Mouse (Mus musculus): ENCODE results near the gene Mfsd4a. TPM values are rescaled to one million over a fixed set of nuclear protein-coding genes. Genes with fewer than 3 reads are reported as not detected.

Gene Mfsd4a
- total RNA-seq, 1 experiment from 2014 or later: 0.79 TPM

GRCm38 (mm10) chr1:132078413-132078812, 10.6 kb upstream of the Mfsd4a start:
- no peak for ATAC-seq (replicated peaks in 1 of 2; ENCODE audit: insufficient read depth in 1 of 2, low FRiP score in 2 of 2, low TSS enrichment in 1 of 2, low read depth in 1 of 2, poor library complexity in 2 of 2, severe bottlenecking in 2 of 2)

- no peak for ATAC-seq (replicated peaks in 1 of 2; ENCODE audit: insufficient read depth in 1 of 2, low FRiP score in 2 of 2, low TSS enrichment in 1 of 2, low read depth in 1 of 2, poor library complexity in 2 of 2, severe bottlenecking in 2 of 2)
These were observed 7.7 kb upstream of the Mfsd4a start for GRCm38 (mm10) chr1:132075576-132075975.

- ATAC-seq (replicated peaks in 1 of 2; ENCODE audit: insufficient read depth in 1 of 2, low FRiP score in 2 of 2, low TSS enrichment in 1 of 2, low read depth in 1 of 2, poor library complexity in 2 of 2, severe bottlenecking in 2 of 2): no peak
These were observed 2.8 kb upstream of the Mfsd4a start for GRCm38 (mm10) chr1:132070659-132071058.

DNA sequence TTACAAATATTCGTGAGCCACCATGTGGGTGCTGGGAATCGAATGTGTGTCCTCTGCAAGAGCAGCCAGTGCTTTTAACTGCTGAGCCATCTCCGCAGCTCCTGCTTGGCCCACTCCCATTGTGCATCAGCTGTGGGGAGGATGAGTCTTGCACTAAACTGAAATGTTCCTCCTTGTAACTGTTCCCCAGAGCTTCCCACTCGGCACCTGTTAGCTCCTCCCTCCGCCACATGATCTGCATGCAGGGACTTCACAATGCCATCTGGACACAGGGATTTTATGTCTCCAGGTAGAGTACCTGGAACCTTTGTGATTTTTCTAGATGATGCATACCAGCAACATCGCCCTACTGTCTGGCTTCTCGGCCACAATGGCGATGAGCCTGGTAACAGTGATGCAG, 1.6 kb upstream of the Mfsd4a start:
- no peak for ATAC-seq (replicated peaks in 1 of 2; ENCODE audit: insufficient read depth in 1 of 2, low FRiP score in 2 of 2, low TSS enrichment in 1 of 2, low read depth in 1 of 2, poor library complexity in 2 of 2, severe bottlenecking in 2 of 2)

DNA sequence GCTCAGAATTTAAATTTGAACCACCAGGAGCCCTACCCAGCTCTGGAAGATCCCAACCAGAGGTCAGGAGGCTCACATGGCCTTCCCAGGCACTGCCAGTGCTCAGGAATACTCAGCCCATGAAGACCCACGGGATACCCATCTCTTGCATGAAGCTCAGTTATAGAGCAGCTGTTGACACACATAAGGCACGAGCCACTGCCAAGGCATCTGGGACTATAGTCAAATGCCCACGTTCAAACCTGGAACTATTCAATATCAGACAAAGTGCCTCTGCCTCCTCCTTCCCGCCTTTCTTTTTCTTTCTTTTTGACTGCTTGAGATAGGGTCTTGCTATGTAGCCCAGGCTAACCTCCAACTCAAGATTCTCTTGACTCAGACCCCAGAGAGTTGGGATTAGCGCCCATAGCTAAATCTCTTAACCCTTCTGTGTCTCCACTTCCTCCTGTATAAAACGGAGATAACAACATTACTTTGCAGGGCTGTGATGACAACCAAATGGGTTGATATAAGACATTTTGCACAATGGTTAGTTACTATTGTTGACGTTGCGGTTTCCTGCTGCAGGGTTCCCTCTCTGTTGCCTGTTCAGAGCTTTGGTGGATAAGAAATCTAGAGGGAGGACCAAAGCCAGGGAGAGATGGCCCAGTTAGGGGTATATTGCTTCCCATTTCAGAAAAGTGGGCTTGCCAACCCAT, 2.2 kb downstream of the Mfsd4a start:
- no peak for ATAC-seq (replicated peaks in 1 of 2; ENCODE audit: insufficient read depth in 1 of 2, low FRiP score in 2 of 2, low TSS enrichment in 1 of 2, low read depth in 1 of 2, poor library complexity in 2 of 2, severe bottlenecking in 2 of 2)

DNA sequence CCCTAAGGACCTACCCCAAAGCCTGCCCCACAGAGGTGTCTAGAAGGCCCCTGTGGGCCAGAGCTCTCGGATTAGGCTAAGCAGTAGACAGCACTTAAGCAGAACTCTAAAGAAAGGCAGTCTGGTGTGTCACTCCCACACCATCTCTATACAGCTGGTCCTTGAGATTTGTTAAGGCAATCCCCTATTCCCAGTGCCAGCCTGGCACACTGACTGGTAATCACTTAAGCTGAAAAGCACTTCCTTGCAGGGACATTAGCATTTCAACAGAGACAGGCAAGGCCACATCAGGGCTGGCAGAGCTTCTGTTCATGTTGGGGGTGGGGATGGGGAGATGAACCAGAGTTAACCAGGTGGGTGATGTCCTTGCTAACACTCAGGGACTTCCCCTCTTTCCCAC, 2.9 kb downstream of the Mfsd4a start:
- no peak for ATAC-seq (replicated peaks in 1 of 2; ENCODE audit: insufficient read depth in 1 of 2, low FRiP score in 2 of 2, low TSS enrichment in 1 of 2, low read depth in 1 of 2, poor library complexity in 2 of 2, severe bottlenecking in 2 of 2)

- ATAC-seq (replicated peaks in 1 of 2; ENCODE audit: insufficient read depth in 1 of 2, low FRiP score in 2 of 2, low TSS enrichment in 1 of 2, low read depth in 1 of 2, poor library complexity in 2 of 2, severe bottlenecking in 2 of 2): no peak
These were observed 4.8 kb downstream of the Mfsd4a start for GRCm38 (mm10) chr1:132063096-132063495.

- no peak for ATAC-seq (replicated peaks in 1 of 2; ENCODE audit: insufficient read depth in 1 of 2, low FRiP score in 2 of 2, low TSS enrichment in 1 of 2, low read depth in 1 of 2, poor library complexity in 2 of 2, severe bottlenecking in 2 of 2)
These were observed 5.9 kb downstream of the Mfsd4a start for GRCm38 (mm10) chr1:132061750-132062541.

DNA sequence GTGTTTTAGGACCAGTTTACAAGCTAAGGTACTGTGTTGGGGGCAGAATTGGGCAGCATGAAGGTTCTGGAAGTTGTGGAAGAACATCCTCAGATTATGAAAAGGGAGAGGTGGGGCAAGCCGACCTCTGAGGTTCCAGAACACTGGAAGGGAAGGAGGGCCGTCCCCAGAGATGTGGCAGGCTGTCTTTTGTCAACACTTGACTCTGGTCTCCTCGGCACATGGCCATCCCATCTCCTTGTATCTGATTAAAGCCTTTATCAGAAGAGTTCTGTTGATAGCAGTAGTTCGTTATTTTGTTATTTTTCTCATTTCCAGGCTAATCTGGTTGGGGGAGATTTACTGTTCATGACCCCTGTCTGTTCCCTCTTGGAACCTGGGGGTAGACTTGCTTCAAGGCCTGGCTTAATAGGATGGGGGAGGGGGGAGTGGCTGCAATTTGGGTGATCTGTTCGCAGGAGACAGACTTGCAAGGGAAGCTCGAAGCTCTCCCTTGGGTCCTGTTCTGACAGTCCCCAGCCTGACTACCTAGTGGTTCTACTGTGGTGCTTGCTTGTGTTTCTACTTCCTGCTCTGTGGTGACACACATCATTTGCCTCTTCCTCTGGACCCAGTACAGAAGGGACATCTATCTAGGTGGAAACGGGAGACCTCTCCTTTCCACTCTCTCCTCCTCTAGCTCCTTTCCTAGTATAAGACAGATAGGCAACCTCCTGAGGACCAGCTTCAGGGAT, 7.7 kb downstream of the Mfsd4a start:
- ATAC-seq (replicated peaks in 1 of 2; ENCODE audit: insufficient read depth in 1 of 2, low FRiP score in 2 of 2, low TSS enrichment in 1 of 2, low read depth in 1 of 2, poor library complexity in 2 of 2, severe bottlenecking in 2 of 2): no peak

DNA sequence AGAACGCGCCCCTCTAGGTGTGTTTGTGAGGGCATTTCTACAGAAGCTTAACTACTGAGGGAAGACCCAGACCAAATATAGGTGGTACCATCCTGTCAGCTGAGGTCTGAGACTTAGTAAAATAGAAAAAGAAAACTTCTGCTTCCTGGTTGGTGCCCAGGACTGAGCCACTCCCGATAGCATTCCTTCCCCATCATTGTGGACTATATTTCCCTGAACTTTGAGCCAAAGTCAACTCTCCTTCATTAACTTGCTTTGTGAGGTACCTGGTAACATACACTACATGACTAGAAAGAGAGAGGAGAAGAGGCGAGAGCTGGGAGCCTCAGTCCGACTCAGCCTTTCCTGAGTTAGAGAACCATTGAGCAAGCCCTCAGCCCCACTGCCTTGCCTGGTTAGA, 9.3 kb downstream of the Mfsd4a start:
- ATAC-seq (replicated peaks in 1 of 2; ENCODE audit: insufficient read depth in 1 of 2, low FRiP score in 2 of 2, low TSS enrichment in 1 of 2, low read depth in 1 of 2, poor library complexity in 2 of 2, severe bottlenecking in 2 of 2): no peak

GRCm38 (mm10) chr1:132055054-132055664, 12.7 kb downstream of the Mfsd4a start:
- ATAC-seq (replicated peaks in 1 of 2; ENCODE audit: insufficient read depth in 1 of 2, low FRiP score in 2 of 2, low TSS enrichment in 1 of 2, low read depth in 1 of 2, poor library complexity in 2 of 2, severe bottlenecking in 2 of 2): no peak

GRCm38 (mm10) chr1:132054387-132054786, 13.5 kb downstream of the Mfsd4a start:
- ATAC-seq (replicated peaks in 1 of 2; ENCODE audit: insufficient read depth in 1 of 2, low FRiP score in 2 of 2, low TSS enrichment in 1 of 2, low read depth in 1 of 2, poor library complexity in 2 of 2, severe bottlenecking in 2 of 2): peak in 1 of 2 experiments; percentile 46; a peak in 1 of 4 replicates

GRCm38 (mm10) chr1:132051746-132052145, 16.1 kb downstream of the Mfsd4a start:
- ATAC-seq (replicated peaks in 1 of 2; ENCODE audit: insufficient read depth in 1 of 2, low FRiP score in 2 of 2, low TSS enrichment in 1 of 2, low read depth in 1 of 2, poor library complexity in 2 of 2, severe bottlenecking in 2 of 2): no peak

GRCm38 (mm10) chr1:132046143-132046735, 21.6 kb downstream of the Mfsd4a start:
- ATAC-seq (replicated peaks in 1 of 2; ENCODE audit: insufficient read depth in 1 of 2, low FRiP score in 2 of 2, low TSS enrichment in 1 of 2, low read depth in 1 of 2, poor library complexity in 2 of 2, severe bottlenecking in 2 of 2): peak; percentile 80 to 86

DNA sequence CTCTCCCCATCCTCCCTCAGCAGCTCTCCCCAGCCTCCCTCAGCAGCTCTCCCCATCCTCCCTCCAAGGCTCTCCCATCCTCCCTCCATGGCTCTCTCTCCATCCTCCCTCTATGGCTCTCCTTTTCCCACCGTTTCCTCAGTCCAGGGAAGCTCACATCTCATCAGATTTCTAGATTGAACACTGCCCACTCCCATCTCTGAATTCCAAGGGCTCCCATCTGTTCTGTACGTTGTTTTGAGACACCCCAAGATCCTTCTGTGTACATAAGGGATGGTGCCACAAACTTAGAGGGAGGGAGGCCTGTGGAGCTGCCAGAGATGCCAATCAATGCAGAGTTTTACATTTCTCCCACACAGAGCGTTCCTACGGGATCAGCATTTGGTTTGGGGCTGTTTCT, 24.1 kb downstream of the Mfsd4a start:
- no peak for ATAC-seq (replicated peaks in 1 of 2; ENCODE audit: insufficient read depth in 1 of 2, low FRiP score in 2 of 2, low TSS enrichment in 1 of 2, low read depth in 1 of 2, poor library complexity in 2 of 2, severe bottlenecking in 2 of 2)

GRCm38 (mm10) chr1:132040201-132040621, 27.7 kb downstream of the Mfsd4a start:
- ATAC-seq (replicated peaks in 1 of 2; ENCODE audit: insufficient read depth in 1 of 2, low FRiP score in 2 of 2, low TSS enrichment in 1 of 2, low read depth in 1 of 2, poor library complexity in 2 of 2, severe bottlenecking in 2 of 2): no peak

DNA sequence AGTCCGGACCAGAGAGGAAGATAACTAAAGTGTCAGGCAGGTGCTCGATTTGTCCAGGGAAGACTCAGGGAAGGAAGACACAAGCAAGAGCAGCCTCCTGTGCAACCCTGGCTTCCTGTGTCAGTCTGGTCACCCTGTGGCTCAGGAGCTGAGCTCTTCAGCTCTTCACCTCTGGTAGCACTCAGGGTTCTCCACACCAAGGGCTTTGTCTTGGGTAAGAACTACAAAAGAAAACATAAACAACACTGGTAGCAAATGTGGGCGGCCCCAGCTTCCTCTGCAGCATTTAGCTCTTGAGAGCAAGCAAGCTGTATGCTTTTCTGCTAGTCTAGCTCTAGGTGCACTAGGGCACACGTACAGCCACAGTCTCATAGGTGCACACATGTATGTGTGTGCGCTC, 29.1 kb downstream of the Mfsd4a start:
- no peak for ATAC-seq (replicated peaks in 1 of 2; ENCODE audit: insufficient read depth in 1 of 2, low FRiP score in 2 of 2, low TSS enrichment in 1 of 2, low read depth in 1 of 2, poor library complexity in 2 of 2, severe bottlenecking in 2 of 2)

Data from hematopoietic stem cell, adult 5-6 weeks (primary cell).